Mouse (Mus musculus) brain, embryonic 14.5 days (tissue): Measurements from ENCODE around the gene Smco3.

Source experiments
- CTCF ChIP-seq: fragments of 200-500 bp; IDR thresholded peaks from 2 replicates; pipeline ENCODE4 v1.5.1; 2012; ENCODE audit warnings: inconsistent platforms, mild to moderate bottlenecking, moderate library complexity, borderline replicate concordance; ENCODE audit not compliant: insufficient read depth, insufficient read length; ENCODE audit errors: extremely low read depth
- POLR2A ChIP-seq: fragments of 200-500 bp; IDR thresholded peaks from 2 replicates; pipeline ENCODE4 v1.6.1; 2012; ENCODE audit warnings: mild to moderate bottlenecking, inconsistent platforms, borderline replicate concordance; ENCODE audit not compliant: poor library complexity, insufficient read depth, insufficient read length, severe bottlenecking; ENCODE audit errors: extremely low read depth

DNA sequence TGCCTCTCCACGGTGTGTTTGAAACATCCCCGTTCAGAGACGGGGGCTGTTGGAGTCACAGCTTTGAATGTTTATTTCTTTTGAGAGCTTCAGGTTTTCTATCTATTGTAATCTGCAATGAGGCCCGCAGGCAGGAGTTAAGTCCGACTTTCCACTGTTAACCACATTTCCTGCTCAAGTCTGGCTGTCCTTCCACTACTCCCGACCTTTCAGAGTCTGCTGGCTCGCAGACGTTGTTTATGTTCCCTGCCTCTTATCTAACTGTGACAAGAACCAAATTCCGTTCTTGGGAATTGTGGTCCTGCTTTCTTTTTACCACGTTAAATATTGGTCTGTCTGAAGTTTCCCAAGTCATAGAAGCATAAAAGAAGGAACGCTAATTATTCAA is 22.6 kb upstream of the Smco3 start:
- no peak for TF ChIP-seq CTCF
- TF ChIP-seq POLR2A: no peak
